Mouse (Mus musculus): ENCODE data around the gene Lgals7.

The Lgals7 gene

DNA sequence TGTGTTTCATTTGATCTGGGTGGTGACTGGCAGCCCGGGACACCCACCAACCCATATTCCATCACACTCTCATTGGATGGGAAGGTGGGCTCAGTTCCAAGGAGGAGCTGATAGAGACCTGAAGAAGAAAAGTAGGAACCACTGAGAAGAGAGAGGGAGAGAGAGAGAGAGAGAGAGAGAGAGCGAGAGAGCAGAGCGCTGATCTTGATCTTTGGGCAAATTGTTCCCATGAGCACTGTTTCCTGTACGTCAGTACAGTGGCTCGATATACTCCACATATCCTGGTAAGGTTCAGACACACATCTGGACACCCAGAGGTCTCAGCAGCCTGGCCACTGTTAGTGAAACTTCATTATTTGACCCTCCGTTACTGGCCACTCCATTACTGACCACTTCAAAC lies at the start of gene Lgals7:
Gene Lgals7 (plus strand): TSS at position 314 of the 400 bp plus-strand sequence.
- no peak for DNase-seq (ENCODE audit: low read depth, low spot score)

DNA sequence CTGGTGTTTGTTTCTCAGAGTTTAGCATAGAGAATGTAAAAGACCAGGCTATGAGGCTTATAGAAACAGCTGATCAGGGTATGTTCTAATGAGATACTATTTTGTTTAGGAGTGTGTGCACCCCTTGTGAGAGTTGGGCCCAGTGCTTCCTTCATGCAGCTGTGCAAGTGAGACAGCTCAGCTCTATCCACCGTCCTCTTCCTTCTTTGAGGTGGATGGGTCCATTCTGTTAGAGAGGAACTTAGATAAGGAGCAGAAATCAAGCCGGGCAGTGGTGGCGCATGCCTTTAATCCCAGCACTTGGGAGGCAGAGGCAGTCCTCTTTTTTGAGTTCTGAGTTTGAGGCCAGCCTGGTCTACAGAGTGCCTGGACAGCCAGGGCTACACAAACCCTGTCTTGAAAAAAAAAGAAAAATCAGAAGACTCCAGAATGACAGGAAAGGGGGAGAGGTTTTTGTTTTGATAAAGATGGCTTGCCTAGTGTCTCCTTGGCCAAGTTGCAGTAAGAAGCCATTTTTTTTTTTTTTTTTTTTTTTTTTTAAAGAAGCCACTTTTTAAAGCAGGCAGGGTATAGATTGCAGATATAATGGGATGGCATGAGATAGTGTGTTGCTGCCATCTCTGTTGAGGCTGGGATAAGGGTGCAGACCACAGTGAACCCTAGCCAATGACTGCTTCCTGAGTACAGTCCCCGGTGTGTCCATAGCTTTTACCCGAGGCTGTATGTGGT lies 49.2 kb upstream of the Lgals7 start:
- DNase-seq (ENCODE audit: low read depth, low spot score) = no peak

DNA sequence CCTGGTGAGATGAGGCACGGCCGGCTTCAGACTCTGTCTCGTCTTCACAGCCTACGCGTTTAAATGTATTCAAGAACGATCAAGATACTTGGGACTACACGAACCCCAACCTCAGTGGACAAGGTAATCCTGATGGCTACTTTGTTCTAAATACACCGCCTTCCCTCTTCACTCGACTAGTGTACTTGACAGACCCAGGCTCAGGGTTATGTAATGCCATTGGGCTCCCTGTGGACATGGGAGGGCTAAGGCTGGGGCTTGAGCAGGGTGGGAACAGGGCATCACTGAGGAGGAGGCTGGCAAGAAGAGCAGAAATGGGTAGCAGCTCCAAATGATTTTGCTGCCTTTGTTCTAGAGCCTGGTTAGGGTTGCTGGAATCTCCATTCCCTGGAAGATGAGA lies 48.4 kb upstream of the Lgals7 start:
- DNase-seq (ENCODE audit: low read depth, low spot score) = no peak

DNA sequence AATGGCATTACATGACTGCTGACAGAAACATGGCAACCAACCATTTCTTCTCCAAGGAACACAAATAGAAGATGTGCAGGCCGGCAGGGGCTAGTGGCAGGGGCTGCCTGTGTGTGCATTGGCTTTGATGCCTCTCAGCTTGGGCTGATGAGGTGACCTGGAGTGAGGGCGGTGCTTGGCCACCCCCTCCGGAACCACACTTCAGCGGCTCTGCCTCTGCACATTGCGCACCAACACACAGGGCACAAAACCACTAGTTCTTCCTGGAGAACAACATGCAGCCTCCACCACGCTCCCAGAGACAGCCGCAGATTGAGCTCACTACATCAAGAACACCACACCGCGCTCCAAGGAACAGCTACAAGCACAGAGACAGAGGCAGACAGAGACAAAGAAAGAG lies 47.5 kb upstream of the Lgals7 start:
- DNase-seq (ENCODE audit: low read depth, low spot score) = no peak

DNA sequence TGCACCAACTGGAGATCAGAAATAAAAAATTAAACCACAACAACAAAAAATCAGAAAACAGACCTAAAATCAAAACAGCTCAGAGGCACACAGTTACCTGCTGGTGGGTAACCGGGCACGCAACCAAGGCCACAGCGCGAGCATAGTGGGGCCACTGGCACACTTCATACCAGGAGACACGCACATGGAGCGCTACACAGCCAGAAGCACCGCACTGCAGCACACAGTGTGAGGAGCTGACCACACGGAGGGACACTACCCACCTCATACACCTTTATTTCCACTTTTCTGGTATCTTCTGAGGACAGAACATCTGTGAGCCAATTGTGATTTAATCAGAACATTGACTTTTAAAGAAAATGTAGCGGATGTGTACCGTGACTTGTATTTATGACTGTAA lies 46.7 kb upstream of the Lgals7 start:
- no peak for DNase-seq (ENCODE audit: low read depth, low spot score)

DNA sequence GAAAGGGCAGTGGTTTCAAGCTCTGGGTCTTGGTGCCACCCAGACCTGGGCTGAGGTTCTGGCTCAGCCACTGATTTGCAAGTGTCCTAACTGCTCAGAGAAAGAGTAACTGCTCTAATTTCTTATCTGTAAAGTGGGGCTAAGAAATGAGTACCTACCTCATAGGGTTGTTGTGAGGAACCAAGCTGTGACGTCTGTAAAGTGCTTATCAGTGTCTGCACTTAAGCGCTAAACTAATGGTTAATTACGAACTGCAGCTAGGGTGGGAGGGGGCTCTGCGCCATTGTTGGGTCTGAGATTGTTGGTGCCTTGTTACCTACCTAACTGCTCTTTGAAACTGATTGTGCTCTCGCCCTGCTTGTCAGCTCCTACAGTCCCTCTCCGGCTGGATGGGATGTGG lies 46.1 kb upstream of the Lgals7 start:
- DNase-seq (ENCODE audit: low read depth, low spot score) = no peak

DNA sequence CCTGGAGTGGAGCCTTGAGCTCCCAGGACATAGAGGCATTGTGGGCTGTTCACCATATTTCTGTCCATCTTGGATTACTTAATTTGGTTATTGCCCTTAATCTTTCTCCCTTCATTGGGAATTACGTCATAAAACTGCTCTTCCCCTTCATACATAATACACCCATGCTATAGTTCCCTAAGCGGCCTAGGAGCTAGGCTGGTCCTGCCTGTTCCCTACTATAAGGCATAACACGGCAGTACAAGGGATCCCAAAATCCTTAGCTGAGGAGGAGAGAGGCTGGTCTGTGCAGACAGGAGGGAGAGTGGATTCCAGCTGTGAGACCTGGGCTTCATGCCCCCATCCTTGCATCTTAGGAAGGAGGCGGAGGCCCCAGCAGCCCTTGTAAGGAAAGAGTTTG lies 45.7 kb upstream of the Lgals7 start:
- no peak for DNase-seq (ENCODE audit: low read depth, low spot score)

DNA sequence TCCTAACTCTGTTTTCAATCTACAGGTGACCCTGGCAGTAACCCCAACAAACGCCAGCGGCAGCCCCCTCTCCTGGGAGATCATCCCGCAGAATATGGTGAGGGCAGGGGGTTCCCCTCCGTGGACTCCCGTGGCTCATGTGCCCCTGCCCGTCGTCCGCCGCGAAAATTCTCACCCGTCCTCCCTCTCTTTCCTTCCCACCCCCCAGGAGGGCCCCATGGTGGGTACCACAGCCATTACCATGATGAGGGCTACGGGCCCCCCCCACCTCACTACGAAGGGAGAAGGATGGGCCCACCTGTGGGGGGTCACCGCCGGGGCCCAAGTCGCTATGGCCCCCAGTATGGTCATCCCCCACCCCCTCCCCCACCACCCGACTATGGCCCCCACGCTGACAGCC lies 45.2 kb upstream of the Lgals7 start:
- DNase-seq (ENCODE audit: low read depth, low spot score) = no peak

DNA sequence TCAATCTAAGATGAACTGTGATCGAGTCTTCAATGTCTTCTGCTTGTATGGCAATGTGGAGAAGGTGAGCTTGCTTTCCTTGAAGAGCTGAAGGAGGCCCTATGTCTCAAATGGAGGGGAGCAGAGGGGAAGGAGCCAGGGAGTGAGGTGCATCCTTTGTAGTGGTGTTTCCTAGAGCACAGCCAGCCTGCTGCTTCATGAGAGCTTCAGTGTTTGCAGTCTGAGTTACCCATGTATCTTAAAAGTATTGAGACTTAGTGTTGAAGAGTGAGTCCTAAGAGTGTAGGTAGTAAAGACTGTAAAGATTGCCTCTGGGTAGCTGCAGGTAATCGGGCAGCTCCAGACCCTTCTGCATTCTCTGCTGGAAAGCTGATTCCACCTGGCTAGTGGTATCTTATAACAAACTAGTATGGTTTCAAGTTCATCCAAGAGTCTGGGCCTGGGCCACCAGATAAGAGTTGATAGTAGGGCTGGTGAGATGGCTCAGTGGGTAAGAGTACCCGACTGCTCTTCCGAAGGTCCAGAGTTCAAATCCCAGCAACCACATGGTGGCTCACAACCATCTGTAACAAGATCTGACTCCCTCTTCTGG lies 44.7 kb upstream of the Lgals7 start:
- DNase-seq (ENCODE audit: low read depth, low spot score) = no peak

DNA sequence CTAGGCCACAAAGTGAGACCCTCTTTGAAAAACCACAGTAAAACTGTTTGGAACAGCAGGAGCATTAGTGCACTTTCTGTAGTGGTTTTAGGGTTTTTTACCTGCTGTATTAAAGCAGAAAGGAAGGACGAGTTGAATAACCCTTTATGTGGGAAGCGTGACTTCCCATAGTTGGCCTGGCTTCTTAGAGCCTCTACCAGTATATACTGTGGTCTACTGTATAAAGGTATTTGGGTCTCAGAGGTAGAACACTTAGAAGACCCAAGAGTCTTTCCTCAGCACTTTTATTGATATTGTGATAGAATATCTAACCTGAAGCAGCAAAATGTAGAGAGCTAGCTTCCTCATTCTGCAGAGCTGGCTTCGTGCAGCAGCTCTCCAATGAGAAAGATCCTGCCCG lies 44.1 kb upstream of the Lgals7 start:
- no peak for DNase-seq (ENCODE audit: low read depth, low spot score)

DNA sequence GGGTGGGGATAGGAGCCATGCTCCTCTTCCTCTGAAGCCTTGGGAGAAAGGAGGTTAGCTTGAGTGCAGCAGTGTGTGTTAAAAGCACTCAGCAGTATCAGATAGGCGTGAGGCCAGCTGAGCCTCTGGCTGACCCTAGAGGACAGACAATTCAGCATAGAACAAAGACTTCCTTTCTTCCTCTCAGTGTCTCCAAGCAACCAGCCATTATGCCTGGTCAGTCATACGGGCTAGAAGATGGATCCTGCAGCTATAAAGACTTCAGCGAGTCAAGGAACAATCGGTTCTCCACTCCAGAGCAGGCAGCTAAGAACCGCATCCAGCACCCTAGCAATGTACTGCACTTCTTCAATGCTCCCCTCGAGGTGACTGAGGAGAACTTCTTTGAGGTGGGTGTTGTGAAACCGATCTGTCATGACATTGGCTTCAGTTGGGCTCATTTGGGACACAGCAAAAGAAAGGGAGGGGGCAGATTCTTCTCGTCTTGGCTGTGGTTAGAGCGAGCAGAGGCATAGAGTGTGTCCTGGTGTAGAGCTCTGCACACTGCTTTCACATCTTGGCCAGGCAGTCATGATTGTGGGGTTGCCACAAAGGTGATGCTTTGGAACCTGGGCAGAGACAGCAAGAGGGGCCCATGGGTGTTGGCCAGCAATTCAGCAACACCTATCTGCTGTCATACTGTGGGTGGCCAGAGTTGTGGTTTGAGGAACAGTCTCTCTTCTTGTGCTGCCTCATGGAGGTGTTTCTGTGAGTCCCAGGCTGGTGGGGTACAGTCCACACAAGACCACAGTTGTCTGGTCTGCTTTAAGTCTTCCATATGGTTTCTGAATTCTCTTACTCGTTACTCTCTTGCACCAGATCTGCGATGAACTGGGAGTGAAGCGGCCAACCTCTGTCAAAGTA lies 43.0 kb upstream of the Lgals7 start:
- DNase-seq (ENCODE audit: low read depth, low spot score) = no peak

DNA sequence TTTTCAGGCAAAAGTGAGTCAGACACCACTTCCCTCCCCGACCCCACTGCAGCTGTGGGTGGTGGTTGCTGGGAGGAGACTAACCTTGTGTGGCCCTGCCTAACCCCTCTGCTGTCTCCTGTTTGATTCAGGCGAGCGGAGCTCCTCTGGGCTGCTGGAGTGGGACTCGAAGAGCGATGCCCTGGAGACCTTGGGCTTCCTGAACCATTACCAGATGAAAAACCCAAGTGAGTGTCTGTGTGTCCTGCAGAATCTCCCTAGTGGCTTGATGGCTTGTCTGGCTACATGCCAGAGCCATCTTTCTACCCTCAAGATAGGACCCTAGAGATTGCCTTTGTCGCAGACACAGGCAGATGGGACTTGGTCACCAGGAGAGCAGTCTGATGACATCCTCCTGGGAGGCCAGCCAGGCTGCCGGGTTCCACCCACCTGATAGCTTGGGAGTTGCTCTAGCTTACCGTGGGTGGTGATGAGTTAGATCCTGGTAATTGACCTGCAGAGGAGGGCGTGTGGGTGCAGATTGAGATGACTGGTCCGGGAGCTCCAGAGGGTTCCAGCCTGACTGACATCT lies 42.3 kb upstream of the Lgals7 start:
- DNase-seq (ENCODE audit: low read depth, low spot score) = no peak

DNA sequence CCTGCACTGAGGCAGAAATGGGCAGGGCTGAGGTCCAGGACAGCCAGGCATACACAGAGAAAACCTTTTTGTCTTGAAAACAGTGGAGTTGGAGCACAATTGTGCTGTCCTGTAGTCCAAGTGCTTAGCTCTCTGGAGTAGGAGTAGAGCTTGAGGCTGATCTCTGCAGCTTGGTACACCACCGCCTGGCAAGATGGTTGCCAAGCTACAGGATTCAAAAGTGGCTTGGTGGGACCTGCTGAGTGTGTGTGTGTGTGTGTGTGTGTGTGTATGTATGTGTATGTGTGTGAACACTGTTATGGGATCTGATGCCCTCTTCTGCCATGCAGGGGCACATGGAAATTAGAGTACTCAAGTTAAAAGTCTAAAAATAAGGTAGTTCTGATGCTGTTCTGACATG lies 41.1 kb upstream of the Lgals7 start:
- no peak for DNase-seq (ENCODE audit: low read depth, low spot score)

DNA sequence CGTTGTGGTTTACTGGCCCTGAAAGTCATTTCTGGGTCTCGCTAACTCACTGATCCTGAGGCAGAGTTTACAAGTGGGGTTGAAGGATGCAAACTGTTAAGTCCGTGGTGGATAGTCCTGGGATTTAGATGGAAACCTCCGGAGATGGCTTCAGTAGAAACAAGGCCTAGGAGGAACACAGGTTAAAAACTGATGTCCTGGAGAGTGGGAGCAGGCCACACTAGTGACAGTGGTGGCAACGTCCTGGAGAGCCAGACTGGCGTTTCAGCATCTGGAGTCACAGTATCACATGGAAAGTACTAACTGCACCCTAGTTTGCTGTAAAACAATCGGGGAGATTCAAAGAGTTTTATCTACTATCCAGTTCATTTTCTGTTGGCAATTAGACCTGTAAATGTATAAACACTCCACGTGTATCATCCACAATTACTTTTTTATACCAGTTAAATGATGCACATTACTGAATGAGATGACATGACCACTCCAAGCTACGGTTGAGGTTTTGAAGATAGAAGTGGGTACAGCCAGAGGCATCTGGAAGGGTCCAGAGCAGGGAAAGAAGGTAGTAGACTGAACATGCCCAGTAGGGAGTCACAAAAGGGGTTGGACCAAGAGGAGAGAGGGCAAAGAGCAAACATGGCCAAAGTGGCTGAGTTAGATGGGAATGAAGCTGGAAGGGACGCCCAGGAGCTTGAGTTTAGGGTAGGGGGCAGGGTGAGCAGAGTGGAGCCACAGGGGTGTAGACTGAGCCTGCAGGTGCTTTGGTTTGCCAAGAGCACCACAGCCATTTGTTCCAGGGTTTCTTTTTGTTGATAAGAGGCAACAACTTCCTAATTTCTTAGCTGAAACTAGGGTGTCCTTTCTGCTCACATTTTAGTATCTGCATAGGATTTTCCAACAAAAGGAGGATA lies 40.4 kb upstream of the Lgals7 start:
- DNase-seq (ENCODE audit: low read depth, low spot score) = no peak

DNA sequence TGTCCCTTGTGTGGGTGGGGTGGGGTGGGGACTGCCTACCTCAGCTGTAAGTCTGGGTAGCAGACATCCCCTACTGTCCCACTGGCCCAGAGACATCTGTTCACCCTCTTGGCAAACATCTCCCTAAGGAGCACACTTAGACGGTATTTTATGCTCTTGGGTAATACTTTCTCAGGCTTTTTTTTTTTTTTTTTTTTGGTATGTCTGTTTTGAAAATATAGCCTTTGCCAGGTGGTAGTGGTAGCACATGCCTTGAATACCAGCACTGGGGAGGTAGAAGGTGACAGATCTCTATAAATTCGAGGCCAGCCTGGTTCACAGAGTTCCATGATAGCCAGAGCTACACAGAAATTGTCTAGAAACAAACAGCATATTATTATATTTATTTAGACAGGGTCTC lies 39.7 kb upstream of the Lgals7 start:
- DNase-seq (ENCODE audit: low read depth, low spot score) = no peak

DNA sequence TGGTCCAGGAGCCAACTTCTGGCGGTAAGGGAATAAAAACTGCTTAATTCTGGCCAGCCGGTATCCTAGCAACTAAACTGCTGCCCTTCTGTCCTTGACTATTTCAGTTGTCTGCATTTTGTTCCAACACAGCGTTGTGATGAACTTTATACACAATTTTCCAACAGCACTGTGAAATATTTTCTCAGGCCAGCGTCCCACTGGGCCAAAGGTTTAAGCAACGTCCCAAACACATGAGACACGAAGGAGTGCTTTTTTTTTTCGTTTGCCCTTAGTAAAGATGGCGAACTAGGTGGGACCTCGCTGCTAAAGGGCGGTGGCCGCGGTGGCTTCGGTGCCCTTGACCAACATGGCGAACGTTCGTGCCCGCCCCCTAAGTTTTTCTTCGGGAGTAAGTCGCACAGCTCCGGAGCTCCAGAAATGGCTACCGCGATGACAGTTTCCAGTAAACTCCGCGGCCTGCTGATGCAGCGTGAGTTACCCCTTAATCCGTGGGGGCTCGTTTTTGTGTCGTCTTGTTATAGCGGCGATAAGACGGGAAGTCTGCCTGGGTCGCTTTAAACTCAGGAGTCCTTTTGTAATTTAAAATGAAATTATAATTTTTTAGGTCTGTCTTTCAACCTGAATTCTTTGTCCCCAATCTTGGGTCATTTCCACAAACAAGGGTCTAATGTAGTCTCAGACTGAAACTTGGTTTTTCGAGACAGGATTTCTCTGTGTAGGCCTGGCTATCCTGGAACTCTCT lies 38.5 kb upstream of the Lgals7 start, which contains the start of gene Ech1:
Gene Ech1 (plus strand): TSS at position 277 of the 745 bp plus-strand sequence.
- DNase-seq (ENCODE audit: low read depth, low spot score) = peak; percentile 83

DNA sequence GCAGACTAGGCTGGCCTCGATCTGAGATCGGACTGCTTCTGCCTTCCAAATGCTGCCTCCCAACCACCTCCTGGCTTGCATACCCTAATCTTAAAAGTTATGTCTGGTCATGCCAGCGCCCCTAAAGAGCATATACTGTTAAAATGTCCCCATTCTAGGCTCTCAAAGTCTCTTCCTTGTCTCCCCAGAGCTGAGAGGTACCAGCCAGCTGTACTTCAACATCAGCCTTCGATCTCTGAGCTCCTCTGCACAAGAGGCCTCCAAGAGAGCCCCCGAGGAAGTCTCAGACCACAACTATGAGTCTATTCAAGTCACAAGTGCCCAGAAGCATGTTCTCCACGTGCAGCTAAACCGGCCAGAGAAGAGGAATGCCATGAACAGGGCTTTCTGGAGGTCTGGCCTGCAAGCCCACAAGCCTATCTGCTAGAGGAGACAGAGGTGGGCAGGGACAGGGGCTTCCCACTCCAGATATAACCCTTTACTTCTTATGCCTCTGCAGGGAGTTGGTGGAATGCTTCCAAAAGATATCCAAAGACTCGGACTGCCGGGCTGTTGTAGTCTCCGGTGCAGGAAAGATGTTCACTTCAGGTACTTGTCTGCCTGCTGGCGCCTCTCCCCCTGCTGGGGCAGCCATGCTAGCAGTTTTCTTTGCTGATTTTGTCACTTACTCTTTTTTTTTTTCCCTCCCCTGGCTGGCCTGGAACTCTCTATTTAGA lies 37.8 kb upstream of the Lgals7 start:
- DNase-seq (ENCODE audit: low read depth, low spot score) = no peak

DNA sequence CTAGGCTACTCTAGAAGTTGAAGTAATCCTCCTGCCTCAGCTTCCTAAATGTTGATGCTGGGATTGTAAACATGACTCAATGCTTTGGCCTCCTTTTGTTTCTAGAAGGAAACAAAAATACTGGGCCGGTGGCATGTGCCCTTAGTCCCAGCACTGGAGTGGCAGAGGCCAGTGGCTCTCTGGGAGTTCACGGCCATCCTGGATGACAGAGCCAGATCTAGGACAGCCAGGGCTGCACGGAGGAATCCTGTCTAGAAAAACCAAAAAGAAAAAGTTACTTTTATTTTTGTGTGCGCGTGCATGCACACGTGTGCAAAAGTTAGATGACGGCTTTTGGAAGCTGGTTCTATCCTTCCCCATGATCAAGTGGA lies 37.3 kb upstream of the Lgals7 start:
- DNase-seq (ENCODE audit: low read depth, low spot score) = no peak

DNA sequence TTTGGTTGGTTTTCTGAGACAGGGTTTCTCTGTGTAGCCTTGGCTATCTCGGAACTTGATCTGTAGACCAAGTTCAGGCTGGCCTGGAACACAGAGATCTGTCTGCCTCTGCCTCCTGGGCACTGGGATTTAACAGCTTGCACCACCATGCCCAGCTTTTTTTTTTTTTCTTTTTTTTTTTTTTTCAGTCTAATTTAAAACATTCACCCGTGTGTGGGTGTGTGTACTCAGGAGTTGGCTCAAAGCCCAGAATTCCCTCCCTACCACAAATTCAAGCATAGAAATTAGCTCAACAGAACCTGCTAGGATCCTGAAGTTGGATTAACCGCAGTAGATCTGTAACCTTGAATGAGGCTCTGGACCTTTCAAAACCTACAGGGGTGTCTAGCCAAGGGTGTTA lies 36.3 kb upstream of the Lgals7 start:
- DNase-seq (ENCODE audit: low read depth, low spot score) = no peak

DNA sequence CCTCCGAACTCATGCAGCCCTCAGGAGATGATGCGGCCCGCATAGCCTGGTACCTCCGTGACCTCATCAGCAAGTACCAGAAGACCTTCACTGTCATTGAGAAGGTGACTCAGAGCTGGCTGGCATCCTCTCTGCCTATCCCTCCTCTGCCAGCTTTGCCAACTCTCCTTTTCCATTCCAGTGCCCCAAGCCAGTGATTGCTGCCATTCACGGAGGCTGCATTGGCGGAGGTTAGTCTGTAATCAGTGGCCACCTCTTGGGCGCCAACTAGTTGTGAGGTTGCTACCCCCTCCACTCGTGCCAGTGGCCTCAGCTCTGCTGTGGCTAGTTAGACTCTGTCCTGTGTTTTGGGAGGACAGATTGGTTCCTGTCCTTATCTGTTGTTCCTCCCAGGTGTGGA lies 33.8 kb upstream of the Lgals7 start:
- DNase-seq (ENCODE audit: low read depth, low spot score) = no peak

Data from brain, embryonic 18.5 days (tissue).